Mouse (Mus musculus): ENCODE measurements around the gene Dram1. TPM values are rescaled to one million over a fixed set of nuclear protein-coding genes. Genes with fewer than 3 reads are reported as not detected.

Gene Dram1
- 0.44 and 1.3 TPM in 2 replicates for total RNA-seq (2014; rRNA removed)
- polyA plus RNA-seq (2015; fragmentation: Nextera tagmentation; extraction: Ambion mirVana): 0.39 and 0.82 TPM in 2 replicates

GRCm38 (mm10) chr10:88379013-88379885 is at the start of gene Dram1, which contains the start of gene Gnptab:
TSS of gene Dram1 (minus strand) at chr10:88379080.
TSS of gene Gnptab (plus strand) at chr10:88379132.
- Histone ChIP-seq H3K9me3 (ENCODE audit: low read length) (no peaks in the 10 kb centered on the region), H3K4me1 (ENCODE audit: insufficient read depth, low read length) (peaks cover 6% of the 10 kb centered on the region; the same call in 1 of the 2 replicates), H3K27ac (ENCODE audit: low read depth, low read length) (peak within 1 kb of the TSS; percentile 82), H3K4me2 (ENCODE audit: low read depth, low read length, poor library complexity, severe bottlenecking) (peak within 1 kb of the TSS; percentile 65), H3K4me3 (ENCODE audit: low read depth, low read length) (peak within 1 kb of the TSS; percentile 87), H3K27me3 (ENCODE audit: insufficient read depth, low read length) (no peaks in the 10 kb centered on the region), H3K9ac (replicated peaks; ENCODE audit: low read length, poor library complexity, severe bottlenecking) (peak within 1 kb of the TSS; percentile 82), H3K36me3 (ENCODE audit: insufficient read depth, low read length) (no peaks in the 10 kb centered on the region)
- ATAC-seq (ENCODE audit: low FRiP score) (peak; percentile 90), DNase-seq (ENCODE audit: low spot score) (peak; percentile 82)
- TF ChIP-seq CTCF (IDR thresholded peaks at IDR 0.05): peak; percentile 83
- WGBS: under 1% methylated on average over 67 of the region's 87 CpGs

DNA sequence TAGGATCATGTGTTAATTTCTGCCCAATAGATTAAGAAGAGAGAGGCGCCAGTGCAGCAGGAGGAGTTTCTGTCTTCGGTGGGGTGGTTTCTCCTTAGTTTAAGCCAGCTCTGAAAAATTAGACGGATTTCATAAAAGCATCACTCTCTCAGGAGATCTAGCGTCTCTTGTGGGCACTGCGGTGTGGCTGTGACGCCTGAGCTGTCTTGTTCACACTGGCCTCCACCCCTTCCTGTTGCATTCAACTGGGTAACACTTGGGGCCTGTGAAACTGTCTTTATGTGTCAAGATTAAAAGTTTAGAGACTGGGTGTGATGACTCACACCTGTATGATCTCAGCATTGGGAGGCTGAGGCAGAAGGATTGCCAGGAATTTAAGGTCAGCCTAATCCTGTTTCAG is 49.1 kb upstream of the Dram1 start:
- no peak for TF ChIP-seq CTCF (IDR thresholded peaks at IDR 0.05)
- Histone ChIP-seq H3K4me3 (ENCODE audit: low read depth, low read length) (no peak overlapping the region), H3K4me2 (ENCODE audit: low read depth, low read length, poor library complexity, severe bottlenecking) (no peak overlapping the region), H3K36me3 (ENCODE audit: insufficient read depth, low read length) (peaks cover 39% of the 10 kb centered on the region), H3K27ac (ENCODE audit: low read depth, low read length) (no peak overlapping the region), H3K27me3 (ENCODE audit: insufficient read depth, low read length) (no peaks in the 10 kb centered on the region), H3K4me1 (ENCODE audit: insufficient read depth, low read length) (no peaks in the 10 kb centered on the region), H3K9me3 (ENCODE audit: low read length) (no peaks in the 10 kb centered on the region), H3K9ac (replicated peaks; ENCODE audit: low read length, poor library complexity, severe bottlenecking) (no peak overlapping the region)
- DNase-seq (ENCODE audit: low spot score) (no peak), ATAC-seq (ENCODE audit: low FRiP score) (no peak)
- WGBS: 94% methylated on average over 6 of the region's 6 CpGs

DNA sequence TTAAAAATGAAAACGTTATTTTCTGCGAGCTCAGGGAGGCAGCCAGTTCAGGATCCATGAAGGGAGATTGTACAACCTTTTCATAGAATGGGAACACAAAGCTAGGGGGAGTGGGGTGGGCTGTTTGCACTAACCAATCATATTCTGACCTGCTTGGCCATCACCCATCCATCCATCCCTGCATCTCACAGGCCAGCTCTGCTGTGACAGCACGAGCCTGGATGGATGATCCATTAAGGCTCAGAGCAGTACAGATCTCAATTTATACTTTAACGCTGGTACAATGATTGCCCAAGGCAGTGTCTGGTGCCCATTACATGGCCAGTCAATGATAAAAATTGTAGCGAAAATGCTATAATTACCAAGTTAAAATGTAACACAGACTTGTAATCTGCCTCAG is 48.0 kb upstream of the Dram1 start:
- Histone ChIP-seq H3K4me3 (ENCODE audit: low read depth, low read length) (no peak overlapping the region), H3K27ac (ENCODE audit: low read depth, low read length) (no peak overlapping the region), H3K9ac (replicated peaks; ENCODE audit: low read length, poor library complexity, severe bottlenecking) (no peak overlapping the region), H3K4me2 (ENCODE audit: low read depth, low read length, poor library complexity, severe bottlenecking) (no peak overlapping the region), H3K4me1 (ENCODE audit: insufficient read depth, low read length) (no peaks in the 10 kb centered on the region), H3K36me3 (ENCODE audit: insufficient read depth, low read length) (peaks cover 39% of the 10 kb centered on the region), H3K9me3 (ENCODE audit: low read length) (no peaks in the 10 kb centered on the region), H3K27me3 (ENCODE audit: insufficient read depth, low read length) (no peaks in the 10 kb centered on the region)
- DNase-seq (ENCODE audit: low spot score) (no peak), ATAC-seq (ENCODE audit: low FRiP score) (no peak)
- TF ChIP-seq CTCF (IDR thresholded peaks at IDR 0.05): no peak
- WGBS: 56% methylated on average over 5 of the region's 5 CpGs

DNA sequence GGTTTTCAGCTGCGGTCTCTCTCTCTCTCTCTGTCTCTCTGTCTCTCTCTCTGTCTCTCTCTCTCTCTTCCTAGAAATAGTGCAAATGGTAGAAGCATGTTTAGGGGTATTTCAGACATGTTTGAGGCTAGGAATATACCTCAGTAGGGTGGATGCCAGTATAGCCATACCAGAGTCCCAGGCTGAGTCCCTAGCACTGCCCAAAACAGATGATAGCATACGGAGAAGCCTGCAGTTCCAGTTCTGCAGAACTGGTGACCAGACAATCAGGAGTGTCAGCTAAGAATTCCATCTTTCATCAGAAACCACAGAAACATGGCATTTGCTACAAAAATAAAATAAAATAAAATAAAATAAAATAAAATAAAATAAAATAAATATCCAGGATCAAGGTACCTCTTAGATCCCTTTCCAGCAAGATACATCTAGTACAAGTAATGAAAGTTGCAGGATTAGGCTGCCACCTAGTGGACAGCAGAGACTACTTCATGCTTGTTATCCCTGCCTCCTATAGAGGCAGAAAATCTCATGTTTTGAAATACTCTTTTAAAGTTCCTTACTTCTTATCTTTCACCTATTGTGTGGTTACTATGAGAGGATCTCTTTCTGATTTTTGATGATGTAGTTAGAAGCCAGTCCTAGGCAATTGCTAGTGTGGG is 47.4 kb upstream of the Dram1 start:
- ATAC-seq (ENCODE audit: low FRiP score) (peak; percentile 87), DNase-seq (ENCODE audit: low spot score) (peak; percentile 85)
- Histone ChIP-seq H3K9ac (replicated peaks; ENCODE audit: low read length, poor library complexity, severe bottlenecking) (no peak overlapping the region), H3K9me3 (ENCODE audit: low read length) (no peaks in the 10 kb centered on the region), H3K36me3 (ENCODE audit: insufficient read depth, low read length) (peaks cover 36% of the 10 kb centered on the region), H3K4me1 (ENCODE audit: insufficient read depth, low read length) (no peaks in the 10 kb centered on the region), H3K27ac (ENCODE audit: low read depth, low read length) (no peak overlapping the region), H3K4me2 (ENCODE audit: low read depth, low read length, poor library complexity, severe bottlenecking) (no peak overlapping the region), H3K4me3 (ENCODE audit: low read depth, low read length) (no peak overlapping the region), H3K27me3 (ENCODE audit: insufficient read depth, low read length) (no peaks in the 10 kb centered on the region)
- TF ChIP-seq CTCF (IDR thresholded peaks at IDR 0.05): peak; percentile 89
- 94% methylated on average over 2 of the region's 2 CpGs for WGBS

DNA sequence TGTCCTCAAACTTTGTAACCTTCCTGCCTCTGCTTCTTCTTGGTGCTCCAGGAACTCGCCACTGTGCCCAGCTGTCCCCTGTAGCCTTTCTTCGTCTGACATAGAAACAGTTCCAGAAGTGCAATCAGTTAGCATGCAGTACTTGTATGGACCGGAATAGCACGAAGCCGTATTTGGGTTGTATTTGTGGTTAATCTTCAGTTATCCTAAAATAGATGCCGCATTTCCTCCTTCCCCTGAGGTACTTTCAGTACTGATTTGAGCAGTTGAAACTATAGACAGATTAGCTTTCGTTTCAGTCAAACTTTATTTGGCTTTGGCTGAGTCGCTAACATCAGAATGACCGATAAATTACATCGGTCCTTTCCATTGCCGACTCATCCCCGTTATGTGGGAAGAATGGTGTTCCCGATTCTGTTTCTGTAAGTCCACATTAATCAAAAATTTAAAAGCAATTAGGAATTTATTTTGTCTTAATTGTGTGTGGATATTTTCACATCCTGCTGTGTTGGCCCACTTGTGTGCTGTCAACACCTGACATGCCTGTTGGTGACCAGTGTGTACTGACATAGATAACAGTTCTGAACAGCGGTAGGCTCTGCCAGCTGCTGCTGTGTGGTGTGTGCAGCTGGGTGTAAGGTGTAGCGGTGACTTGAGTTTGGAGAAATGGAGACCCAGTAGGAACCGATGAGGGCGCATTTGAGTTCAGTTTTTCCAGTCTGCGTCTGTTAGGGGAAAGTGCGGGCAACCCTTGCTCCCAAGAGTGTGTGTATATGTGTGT is 42.0 kb upstream of the Dram1 start:
- Histone ChIP-seq H3K36me3 (ENCODE audit: insufficient read depth, low read length) (peaks cover 44% of the 10 kb centered on the region), H3K27ac (ENCODE audit: low read depth, low read length) (no peak overlapping the region), H3K9ac (replicated peaks; ENCODE audit: low read length, poor library complexity, severe bottlenecking) (no peak overlapping the region), H3K4me2 (ENCODE audit: low read depth, low read length, poor library complexity, severe bottlenecking) (no peak overlapping the region), H3K27me3 (ENCODE audit: insufficient read depth, low read length) (no peaks in the 10 kb centered on the region), H3K4me1 (ENCODE audit: insufficient read depth, low read length) (no peaks in the 10 kb centered on the region), H3K4me3 (ENCODE audit: low read depth, low read length) (no peak overlapping the region), H3K9me3 (ENCODE audit: low read length) (no peaks in the 10 kb centered on the region)
- ATAC-seq (ENCODE audit: low FRiP score) (no peak), DNase-seq (ENCODE audit: low spot score) (no peak)
- 95% methylated on average over 19 of the region's 19 CpGs for WGBS
- TF ChIP-seq CTCF (IDR thresholded peaks at IDR 0.05): no peak

All from midbrain, postnatal 0 days (tissue).